Mouse (Mus musculus) stomach, embryonic 14.5 days (tissue): ENCODE data around the gene Kif19a. TPM values are rescaled to one million over a fixed set of nuclear protein-coding genes. Genes with fewer than 3 reads are reported as not detected.

ENCODE experiments used
- ATAC-seq: fragments of 200-750 bp; cut with Nextera tagmentation; 2 replicates; pipeline ENCODE4 v1.8.0; 2017; ENCODE audit warnings: low read depth, moderate TSS enrichment; ENCODE audit not compliant: insufficient number of reproducible peaks, insufficient read depth, low FRiP score
- H3K27ac ChIP-seq: fragments of 300-500 bp; sonication (generic); 2 replicates; pipeline ENCODE4 v1.5.1; 2014; ENCODE audit warnings: mild to moderate bottlenecking, low read length, moderate library complexity, mixed read lengths
- H3K27me3 ChIP-seq: fragments of 300-500 bp; sonication (generic); 2 replicates; pipeline ENCODE4 v1.6.1; 2014; ENCODE audit warnings: low read length, control low read depth, mixed read lengths; ENCODE audit not compliant: control insufficient read depth, insufficient read depth
- H3K36me3 ChIP-seq: fragments of 300-500 bp; sonication (generic); 2 replicates; pipeline ENCODE4 v1.6.1; 2014; ENCODE audit warnings: mild to moderate bottlenecking, control low read depth, low read length, moderate library complexity, mixed read lengths; ENCODE audit not compliant: control insufficient read depth, insufficient read depth
- H3K4me1 ChIP-seq: fragments of 300-500 bp; sonication (generic); 2 replicates; pipeline ENCODE4 v1.6.1; 2014; ENCODE audit warnings: low read length, control low read depth, mixed read lengths; ENCODE audit not compliant: control insufficient read depth, insufficient read depth
- H3K4me2 ChIP-seq: fragments of 300-500 bp; sonication (generic); replicated peaks from 2 replicates; pipeline ENCODE4 v1.6.1; 2014; ENCODE audit warnings: low read depth, low read length, control low read depth
- H3K4me3 ChIP-seq: fragments of 300-500 bp; sonication (generic); 2 replicates; pipeline ENCODE4 v1.5.1; 2014; ENCODE audit warnings: low read depth, low read length, control low read depth
- H3K9ac ChIP-seq: fragments of 300-500 bp; sonication (generic); replicated peaks from 2 replicates; pipeline ENCODE4 v1.6.1; 2014; ENCODE audit warnings: low read depth, mild to moderate bottlenecking, control low read depth, low read length, moderate library complexity, mixed read lengths
- H3K9me3 ChIP-seq: fragments of 300-500 bp; sonication (generic); 2 replicates; pipeline ENCODE4 v1.6.1; 2016; ENCODE audit warnings: low read depth, low read length, control low read depth; ENCODE audit not compliant: control insufficient read depth
- WGBS: fragments of 180-500 bp; shearing (Covaris S2); extraction: QIAGEN DNeasy Blood & Tissue Kit; methylation state at CpG from one replicate; pipeline ENCODE4 v1.1.7; 2014; 5-methylcytosine and 5-hydroxymethylcytosine counted together
- polyA plus RNA-seq: library from polyadenylated mRNA; unstranded; fragments of >200 nt; fragmentation: Nextera tagmentation; extraction: Ambion mirVana; gene quantifications from 2 replicates; pipeline ENCODE4 v1.2.1, GENCODE M21; 2014

The Kif19a gene
- polyA plus RNA-seq, 1 experiment from 2014 or later, result 0.51 TPM

DNA sequence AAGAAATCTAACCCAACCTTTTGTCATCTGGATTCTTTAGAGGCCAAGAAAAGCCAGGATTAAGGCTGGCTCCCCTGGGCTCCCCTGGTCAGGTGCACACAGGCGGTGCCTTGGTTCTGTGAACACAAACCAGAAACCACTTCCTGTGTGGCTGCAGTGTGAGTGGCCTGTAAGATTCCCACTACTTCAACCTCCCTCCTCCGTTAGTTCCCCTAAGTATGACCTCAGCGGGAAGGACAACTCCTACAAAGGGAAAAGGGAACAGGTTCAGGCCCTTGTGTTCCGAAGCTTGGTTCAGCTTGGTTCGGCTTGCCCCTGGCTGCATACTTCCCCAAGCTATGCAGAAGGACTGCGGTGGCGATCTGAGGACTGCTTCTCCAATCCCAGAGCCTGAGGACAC lies 53.0 kb downstream of the Kif19a start:
- Histone ChIP-seq H3K27ac (no peak overlapping the region), H3K4me3 (no peak overlapping the region), H3K27me3 (no peaks in the 10 kb centered on the region), H3K4me2 (no peak overlapping the region), H3K36me3 (no peaks in the 10 kb centered on the region), H3K9me3 (no peaks in the 10 kb centered on the region), H3K4me1 (peaks cover 10% of the 10 kb centered on the region), H3K9ac (no peak overlapping the region)
- 89% methylated on average over 7 of the region's 7 CpGs for WGBS
- no peak for ATAC-seq

DNA sequence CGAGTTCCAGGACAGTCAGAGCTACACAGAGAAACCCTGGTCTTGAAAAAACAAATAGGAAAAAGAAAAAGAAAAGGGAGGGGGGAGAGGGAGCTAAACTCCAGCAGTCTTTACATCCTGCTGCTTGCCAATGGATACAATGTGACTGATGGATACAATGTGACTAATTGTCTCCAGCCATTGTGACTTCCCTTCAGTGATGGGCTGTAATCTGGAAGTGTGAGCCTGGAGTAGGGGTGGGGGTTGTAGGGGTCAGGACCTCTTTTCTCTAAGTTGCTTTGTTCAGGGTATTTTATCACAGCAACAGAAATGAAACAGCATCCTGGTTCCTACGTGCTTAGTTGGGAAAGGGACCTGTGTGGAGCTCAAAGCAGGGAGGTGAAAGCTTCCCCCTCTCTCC lies 53.9 kb downstream of the Kif19a start:
- no peak overlapping the region for H3K27ac ChIP-seq
- H3K9me3 ChIP-seq, result no peaks in the 10 kb centered on the region
- H3K4me3 ChIP-seq, result no peak overlapping the region
- H3K4me2 ChIP-seq, result no peak overlapping the region
- no peaks in the 10 kb centered on the region for H3K36me3 ChIP-seq
- WGBS, result 34% methylated on average over 2 of the region's 2 CpGs
- no peak overlapping the region for H3K9ac ChIP-seq
- H3K4me1 ChIP-seq, result peaks cover 15% of the 10 kb centered on the region
- ATAC-seq, result no peak
- H3K27me3 ChIP-seq, result no peaks in the 10 kb centered on the region

DNA sequence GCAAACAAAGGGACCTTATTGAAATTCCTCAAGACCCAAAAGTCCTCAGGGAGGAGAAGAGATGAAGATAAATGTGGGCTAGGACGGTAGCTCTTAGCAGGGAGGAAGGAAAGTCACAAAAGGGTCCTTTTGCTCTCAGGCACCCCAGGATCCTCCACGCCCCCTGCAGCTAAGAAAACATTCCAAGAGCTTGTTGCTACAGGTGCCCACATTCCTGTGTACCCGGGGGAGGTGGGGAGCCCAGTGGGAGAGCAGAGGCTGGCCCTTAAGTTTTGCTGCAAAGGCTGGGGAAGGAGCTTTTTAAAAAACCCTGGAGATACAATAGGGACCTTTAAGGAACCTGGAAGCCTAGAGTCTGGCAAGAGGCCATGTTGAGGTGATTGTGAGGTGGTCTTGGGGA lies 55.3 kb downstream of the Kif19a start:
- 37% methylated on average over 3 of the region's 3 CpGs for WGBS
- H3K4me2 ChIP-seq, result no peak overlapping the region
- no peak for ATAC-seq
- no peaks in the 10 kb centered on the region for H3K36me3 ChIP-seq
- H3K27ac ChIP-seq, result no peak overlapping the region
- no peaks in the 10 kb centered on the region for H3K27me3 ChIP-seq
- peaks cover 15% of the 10 kb centered on the region for H3K4me1 ChIP-seq
- no peak overlapping the region for H3K4me3 ChIP-seq
- no peaks in the 10 kb centered on the region for H3K9me3 ChIP-seq
- no peak overlapping the region for H3K9ac ChIP-seq

DNA sequence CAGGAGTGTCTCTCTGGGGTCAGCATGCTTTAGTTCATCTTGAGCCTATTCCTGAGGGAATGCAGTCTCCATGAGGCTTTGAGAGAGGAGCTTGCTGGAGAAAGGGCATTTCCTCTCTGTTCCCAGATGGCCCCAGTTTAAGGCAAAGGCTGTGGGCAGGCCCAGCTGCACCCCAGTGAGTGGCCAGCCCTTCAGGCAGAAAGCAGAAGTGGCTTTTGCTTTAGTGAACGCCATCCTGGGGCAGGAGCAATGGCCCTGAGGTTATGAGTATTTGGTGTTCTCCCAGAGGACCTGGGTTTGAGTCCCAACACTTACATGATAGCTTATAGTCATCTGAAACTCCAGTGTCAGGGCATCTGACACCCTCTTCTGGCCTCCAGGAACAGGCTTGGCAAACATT lies 56.1 kb downstream of the Kif19a start:
- Histone ChIP-seq H3K9ac (no peak overlapping the region), H3K4me1 (peaks cover 15% of the 10 kb centered on the region), H3K36me3 (no peaks in the 10 kb centered on the region), H3K27ac (no peak overlapping the region), H3K27me3 (no peaks in the 10 kb centered on the region), H3K4me2 (no peak overlapping the region), H3K9me3 (no peaks in the 10 kb centered on the region), H3K4me3 (no peak overlapping the region)
- 69% methylated on average over 1 of the region's 1 CpGs for WGBS
- no peak for ATAC-seq

DNA sequence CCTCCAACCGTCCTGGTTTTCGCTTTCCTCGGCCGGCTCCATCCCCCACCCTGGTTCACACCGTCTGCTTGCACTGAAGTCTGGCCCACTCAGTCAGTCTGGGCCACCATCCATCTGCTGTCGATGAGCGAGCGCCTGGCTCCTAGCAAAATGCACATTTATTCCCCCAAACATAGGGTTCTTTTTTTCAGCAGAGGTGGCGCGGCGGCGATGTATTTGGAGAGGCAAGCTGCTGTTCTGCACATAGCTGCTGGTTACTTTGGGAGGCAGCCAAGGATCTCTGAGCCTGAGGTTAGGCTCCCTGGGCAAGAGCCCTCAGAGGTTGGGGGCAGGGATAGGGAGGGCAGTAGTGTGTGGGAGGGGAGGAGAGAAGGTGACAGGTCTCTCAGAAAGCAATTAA lies 57.5 kb downstream of the Kif19a start:
- no peaks in the 10 kb centered on the region for H3K36me3 ChIP-seq
- H3K9ac ChIP-seq, result no peak overlapping the region
- no peaks in the 10 kb centered on the region for H3K27me3 ChIP-seq
- peaks cover 15% of the 10 kb centered on the region for H3K4me1 ChIP-seq
- no peak overlapping the region for H3K4me2 ChIP-seq
- 35% methylated on average over 12 of the region's 12 CpGs for WGBS
- no peaks in the 10 kb centered on the region for H3K9me3 ChIP-seq
- no peak overlapping the region for H3K4me3 ChIP-seq
- no peak for ATAC-seq
- no peak overlapping the region for H3K27ac ChIP-seq

DNA sequence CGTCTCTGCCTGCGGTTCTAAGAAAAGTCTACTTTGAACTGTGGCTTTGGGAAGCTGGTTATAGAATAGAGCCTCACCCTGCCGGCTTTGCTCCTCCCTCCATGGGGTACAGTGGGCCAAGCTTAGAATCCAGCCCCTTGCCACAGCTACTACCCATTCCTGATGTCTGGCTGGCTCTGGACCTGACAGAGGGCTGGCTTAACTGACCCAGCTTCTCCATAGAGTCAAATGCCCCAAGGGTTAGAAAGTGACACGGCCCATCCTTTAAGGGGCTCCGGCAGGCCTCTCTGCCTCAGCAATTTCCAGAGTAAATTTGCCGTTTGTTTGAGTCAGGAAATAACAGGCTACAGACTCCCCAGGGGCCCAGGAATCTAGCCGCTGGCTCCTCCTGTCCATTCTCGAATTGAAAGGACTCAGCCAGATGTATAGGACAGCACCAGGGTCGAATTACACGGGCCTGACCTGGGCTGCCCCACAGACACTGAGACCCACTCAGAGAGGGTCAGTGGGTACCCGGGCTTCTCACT lies 58.1 kb downstream of the Kif19a start:
- no peak for ATAC-seq
- Histone ChIP-seq H3K27ac (no peak overlapping the region), H3K4me2 (no peak overlapping the region), H3K9me3 (no peaks in the 10 kb centered on the region), H3K4me1 (peaks cover 15% of the 10 kb centered on the region), H3K36me3 (no peaks in the 10 kb centered on the region), H3K4me3 (no peak overlapping the region), H3K27me3 (no peaks in the 10 kb centered on the region), H3K9ac (no peak overlapping the region; the same call in 1 of the 2 replicates)
- WGBS, result 6% methylated on average over 11 of the region's 11 CpGs

DNA sequence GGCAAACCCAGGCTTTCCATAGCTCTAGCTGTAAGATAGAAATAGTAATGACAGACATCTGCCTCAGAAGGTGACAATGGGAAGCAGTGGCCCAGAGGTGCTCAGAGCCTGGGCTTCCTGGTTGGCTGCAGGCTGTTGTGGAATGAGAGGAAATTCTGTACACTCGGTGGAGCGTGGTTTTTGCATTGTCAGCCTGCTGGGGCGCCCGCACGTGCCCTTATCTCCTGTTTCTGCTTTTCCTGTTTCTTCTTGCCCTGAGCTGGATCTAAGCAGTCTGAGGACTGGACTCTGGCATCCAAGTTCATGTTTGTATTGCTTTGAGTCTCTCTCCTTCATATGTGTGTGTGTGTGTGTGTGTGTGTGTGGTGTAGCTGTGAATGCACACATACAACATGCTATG lies 61.5 kb downstream of the Kif19a start:
- ATAC-seq, result no peak
- H3K4me2 ChIP-seq, result no peak overlapping the region
- 41% methylated on average over 5 of the region's 5 CpGs for WGBS

DNA sequence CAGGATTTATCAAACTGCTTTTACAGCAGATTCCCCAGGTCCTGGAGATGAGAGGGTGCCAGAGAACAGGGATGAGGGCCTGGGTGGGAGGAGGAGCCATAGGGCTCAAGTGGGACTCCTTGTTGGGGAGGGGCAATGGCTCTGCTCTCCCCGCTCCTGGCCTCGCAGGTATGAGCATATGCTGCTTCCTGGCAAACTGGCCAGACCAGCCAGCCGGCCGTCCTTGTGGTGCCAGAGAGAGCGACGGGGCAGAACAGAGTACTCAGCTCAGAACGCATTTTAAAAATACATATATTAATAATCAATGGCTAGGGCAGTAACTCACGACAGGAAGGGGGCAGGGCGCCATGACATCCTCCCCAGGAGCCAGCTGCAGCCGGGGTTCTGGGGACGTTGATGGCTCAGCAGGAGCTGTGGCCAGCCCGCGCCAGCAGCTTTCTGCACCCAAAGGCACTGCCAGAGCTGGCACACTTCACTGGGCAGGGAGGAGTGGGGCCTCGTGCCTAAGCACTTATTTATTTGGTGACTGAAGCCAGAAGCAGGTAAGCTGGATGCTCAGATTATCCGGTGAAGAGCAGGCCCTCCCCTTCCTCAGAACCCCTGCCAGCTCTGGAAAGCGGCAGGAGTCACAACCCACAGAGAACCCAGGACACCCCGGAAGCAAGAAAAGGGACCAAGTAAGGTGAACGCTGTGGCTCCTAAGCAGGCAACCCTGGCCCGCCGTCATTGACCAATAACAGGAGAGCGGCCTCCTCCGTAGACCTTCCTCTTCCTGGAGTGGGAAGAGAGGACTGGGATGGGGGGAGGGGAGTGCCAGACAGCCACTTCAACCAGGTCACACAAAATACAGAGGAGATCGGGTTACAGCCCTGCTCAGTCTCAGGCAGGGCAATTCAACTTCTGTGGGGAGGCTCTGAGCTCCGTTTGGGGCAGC lies 64.6 kb downstream of the Kif19a start:
- ATAC-seq, result peak; percentile 81
- Histone ChIP-seq H3K36me3 (no peaks in the 10 kb centered on the region), H3K4me3 (peak overlapping the region; percentile 15), H3K9me3 (no peaks in the 10 kb centered on the region), H3K4me2 (peak overlapping the region; percentile 68), H3K27ac (peak overlapping the region; percentile 89), H3K9ac (peak overlapping the region; percentile 18; the same call in 1 of the 2 replicates), H3K4me1 (peaks cover 14% of the 10 kb centered on the region), H3K27me3 (no peaks in the 10 kb centered on the region)
- WGBS, result 4% methylated on average over 24 of the region's 24 CpGs

More for the DNA sequence above, 61.5 kb downstream of the Kif19a start:
- Histone ChIP-seq H3K36me3 (no peaks in the 10 kb centered on the region), H3K9ac (no peak overlapping the region), H3K27ac (no peak overlapping the region; the same call in 1 of the 2 replicates), H3K27me3 (no peaks in the 10 kb centered on the region), H3K9me3 (no peaks in the 10 kb centered on the region), H3K4me1 (peaks cover 26% of the 10 kb centered on the region), H3K4me3 (no peak overlapping the region)
